ENCODE assay signal across 9 mouse cellular contexts in genomic region chr15:82236565-82236964, GRCm38 (mm10). TPM values are rescaled to one million over a fixed set of nuclear protein-coding genes. Genes with fewer than 3 reads are reported as not detected.
DNase-seq lines count a peak whose midpoint lies in the region; ATAC-seq and TF ChIP-seq lines count a peak whose summit lies in the region.
"Had no signal": no experiment of that assay in that cellular context is flagged by ENCODE, and none has a peak within 500 bp of the region (broad histone marks: within the 10 kb centered on the region; RNA-seq: fewer than 3 reads in every experiment).

No protein-coding gene starts in this region.

- no peaks in the 10 kb centered on the region for H3K4me1 ChIP-seq in heart, postnatal 0 days (ENCODE audit: control insufficient read depth, insufficient read depth)
- peaks cover 23% of the 10 kb centered on the region for H3K4me1 ChIP-seq in liver, embryonic 13.5 days (replicated peaks)
- no peaks in the 10 kb centered on the region for H3K4me1 ChIP-seq in neural tube, embryonic 11.5 days (ENCODE audit: control insufficient read depth, insufficient read depth, low read length)
- H3K4me1 ChIP-seq in stomach, embryonic 15.5 days = no peaks in the 10 kb centered on the region

- no peak for TF ChIP-seq POLR2A in brain, embryonic 14.5 days (IDR thresholded peaks at IDR 0.05; ENCODE audit: borderline replicate concordance, extremely low read depth, insufficient read depth, insufficient read length, poor library complexity, severe bottlenecking)

- H3K27me3 ChIP-seq in heart, postnatal 0 days (ENCODE audit: control insufficient read depth, insufficient read depth, low read length) = peaks cover 2% of the 10 kb centered on the region; the same call in 1 of the 2 replicates
- no peaks in the 10 kb centered on the region for H3K27me3 ChIP-seq in liver, embryonic 13.5 days
- no peaks in the 10 kb centered on the region for H3K27me3 ChIP-seq in neural tube, embryonic 11.5 days (ENCODE audit: control insufficient read depth, insufficient read depth, low read length)
- no peaks in the 10 kb centered on the region for H3K27me3 ChIP-seq in stomach, embryonic 15.5 days (replicated peaks)
- H3K27me3 ChIP-seq: embryonic facial prominence, embryonic 13.5 days had no signal

- TF ChIP-seq EP300 in heart, postnatal 0 days (IDR thresholded peaks at IDR 0.05; ENCODE audit: low read depth) = no peak

- ATAC-seq in heart, postnatal 0 days (ENCODE audit: insufficient read depth, low read depth) = peak; percentile 71
- peak; percentile 53 for ATAC-seq in liver, embryonic 13.5 days (ENCODE audit: low read depth)
- 0 out of 2 replicates have a peak, but pooled peaks have one; percentile 41 for ATAC-seq in neural tube, embryonic 11.5 days (ENCODE audit: insufficient read depth, low FRiP score, low TSS enrichment)
- peak; percentile 65; the same call in 1 of the 2 replicates for ATAC-seq in stomach, embryonic 15.5 days (ENCODE audit: insufficient read depth, low FRiP score, low read depth)

- no peak overlapping the region for H3K27ac ChIP-seq in heart, postnatal 0 days (ENCODE audit: low read depth)
- H3K27ac ChIP-seq in liver, embryonic 13.5 days = no peak overlapping the region
- no peak overlapping the region for H3K27ac ChIP-seq in neural tube, embryonic 11.5 days (ENCODE audit: low read depth, low read length)
- H3K27ac ChIP-seq in stomach, embryonic 15.5 days = no peak overlapping the region
- H3K27ac ChIP-seq: embryonic facial prominence, embryonic 13.5 days had no signal

- peaks cover 13% of the 10 kb centered on the region; the same call in 1 of the 2 replicates for H3K36me3 ChIP-seq in heart, postnatal 0 days (replicated peaks; ENCODE audit: control insufficient read depth, insufficient read depth, low read length)
- peaks cover 40% of the 10 kb centered on the region for H3K36me3 ChIP-seq in liver, embryonic 13.5 days
- no peaks in the 10 kb centered on the region; the same call in 1 of the 2 replicates for H3K36me3 ChIP-seq in neural tube, embryonic 11.5 days (ENCODE audit: control insufficient read depth, insufficient read depth, low read length)
- H3K36me3 ChIP-seq in stomach, embryonic 15.5 days = no peaks in the 10 kb centered on the region

- DNase-seq in CD4-positive, CD25-positive, alpha-beta regulatory T cell, adult 2 months (ENCODE audit: low read depth, low spot score) = peak; percentile 91
- DNase-seq in brain, embryonic 14.5 days (ENCODE audit: low read depth) = peak; percentile 83
- DNase-seq in fibroblast of lung, adult 2 months (ENCODE audit: low read depth) = peak; percentile 26
- peak; percentile 51 for DNase-seq in heart, postnatal 0 days (ENCODE audit: low spot score)
- DNase-seq in kidney, postnatal 25 days = peak; percentile 80 to 85
- peak; percentile 74 for DNase-seq in liver, embryonic 13.5 days
- DNase-seq in neural tube, embryonic 11.5 days (ENCODE audit: low spot score) = peak; percentile 80

- H3K9me3 ChIP-seq in heart, postnatal 0 days (replicated peaks; ENCODE audit: control insufficient read depth, low read length) = no peaks in the 10 kb centered on the region
- no peaks in the 10 kb centered on the region for H3K9me3 ChIP-seq in liver, embryonic 13.5 days (replicated peaks)
- no peaks in the 10 kb centered on the region for H3K9me3 ChIP-seq in neural tube, embryonic 11.5 days (ENCODE audit: control insufficient read depth, low read length)
- H3K9me3 ChIP-seq in stomach, embryonic 15.5 days = no peaks in the 10 kb centered on the region
- H3K9me3 ChIP-seq: embryonic facial prominence, embryonic 13.5 days had no signal

- no peak overlapping the region for H3K4me3 ChIP-seq in heart, postnatal 0 days (ENCODE audit: low read depth, low read length)
- H3K4me3 ChIP-seq in liver, embryonic 13.5 days (replicated peaks) = no peak overlapping the region
- no peak overlapping the region for H3K4me3 ChIP-seq in neural tube, embryonic 11.5 days (ENCODE audit: low read depth, low read length)
- H3K4me3 ChIP-seq in stomach, embryonic 15.5 days (replicated peaks) = no peak overlapping the region
- H3K4me3 ChIP-seq: embryonic facial prominence, embryonic 13.5 days had no signal

- WGBS in heart, postnatal 0 days = 26% methylated on average over 5 of the region's 5 CpGs
- WGBS in liver, embryonic 13.5 days (ENCODE audit: insufficient replicate concordance) = 28% methylated on average over 5 of the region's 5 CpGs
- 20% methylated on average over 5 of the region's 5 CpGs for WGBS in neural tube, embryonic 11.5 days
- 16% methylated on average over 5 of the region's 5 CpGs for WGBS in stomach, embryonic 15.5 days

- H3K9ac ChIP-seq in heart, postnatal 0 days (replicated peaks; ENCODE audit: low read depth, low read length) = no peak overlapping the region
- H3K9ac ChIP-seq in liver, embryonic 13.5 days = no peak overlapping the region
- H3K9ac ChIP-seq in neural tube, embryonic 11.5 days (ENCODE audit: low read length) = no peak overlapping the region
- no peak overlapping the region for H3K9ac ChIP-seq in stomach, embryonic 15.5 days
- H3K9ac ChIP-seq: embryonic facial prominence, embryonic 13.5 days had no signal

- no peak overlapping the region for H3K4me2 ChIP-seq in heart, postnatal 0 days (ENCODE audit: low read depth, low read length)
- H3K4me2 ChIP-seq in liver, embryonic 13.5 days = no peak overlapping the region
- H3K4me2 ChIP-seq in neural tube, embryonic 11.5 days (ENCODE audit: low read depth) = no peak overlapping the region
- no peak overlapping the region for H3K4me2 ChIP-seq in stomach, embryonic 15.5 days
- H3K4me2 ChIP-seq: embryonic facial prominence, embryonic 13.5 days had no signal

- peak; percentile 99 for TF ChIP-seq CTCF in brain, embryonic 14.5 days (IDR thresholded peaks at IDR 0.05; ENCODE audit: borderline replicate concordance, extremely low read depth, insufficient read depth, insufficient read length)
- TF ChIP-seq CTCF in heart, postnatal 0 days (IDR thresholded peaks at IDR 0.05; ENCODE audit: low read depth) = peak; percentile 98

RNA-seq across cellular contexts. Expression of gene Cenpm, which starts 8.0 kb away (rescaled TPM):
- polyA plus RNA-seq in brain, embryonic 14.5 days (2012; rRNA removed) = 16.5 and 26.2 TPM in 2 replicates
- 16.7 and 25.7 TPM in 2 replicates for total RNA-seq in heart, postnatal 0 days (2014; rRNA removed; ENCODE audit: low replicate concordance)
- 22.5 and 25.6 TPM in 2 replicates for polyA plus RNA-seq in heart, postnatal 0 days (2015; fragmentation: Nextera tagmentation; extraction: Ambion mirVana)
- polyA plus RNA-seq in liver, embryonic 13.5 days (2015; fragmentation: Nextera tagmentation; extraction: Ambion mirVana) = 41.7 and 45.6 TPM in 2 replicates
- polyA plus RNA-seq in neural tube, embryonic 11.5 days (2014; fragmentation: Nextera tagmentation; extraction: Ambion mirVana) = 64.4 and 68.7 TPM in 2 replicates
- 51.0 and 57.6 TPM in 2 replicates for polyA plus RNA-seq in stomach, embryonic 15.5 days (2015; fragmentation: Nextera tagmentation; extraction: Ambion mirVana)

RNA-seq across cellular contexts. Expression of gene Tnfrsf13c, which starts 12.4 kb away (rescaled TPM):
- polyA plus RNA-seq in brain, embryonic 14.5 days (2012; rRNA removed) = 0.26 and 0.30 TPM in 2 replicates
- 1.5 TPM in 1 of 2 replicates, not detected in the other for total RNA-seq in heart, postnatal 0 days (2014; rRNA removed; ENCODE audit: low replicate concordance)
- not detected in 2 replicates for polyA plus RNA-seq in heart, postnatal 0 days (2015; fragmentation: Nextera tagmentation; extraction: Ambion mirVana)
- polyA plus RNA-seq in liver, embryonic 13.5 days (2015; fragmentation: Nextera tagmentation; extraction: Ambion mirVana) = 0.38 and 0.87 TPM in 2 replicates
- 0.23 and 0.57 TPM in 2 replicates for polyA plus RNA-seq in neural tube, embryonic 11.5 days (2014; fragmentation: Nextera tagmentation; extraction: Ambion mirVana)
- 0.06 and 0.13 TPM in 2 replicates for polyA plus RNA-seq in stomach, embryonic 15.5 days (2015; fragmentation: Nextera tagmentation; extraction: Ambion mirVana)

RNA-seq across cellular contexts. Expression of gene 1500009C09Rik, which starts 15.6 kb away (rescaled TPM):
- 67.2 and 71.3 TPM in 2 replicates for polyA plus RNA-seq in brain, embryonic 14.5 days (2012; rRNA removed)
- total RNA-seq in heart, postnatal 0 days (2014; rRNA removed; ENCODE audit: low replicate concordance) = not detected in 2 replicates
- polyA plus RNA-seq in heart, postnatal 0 days (2015; fragmentation: Nextera tagmentation; extraction: Ambion mirVana) = not detected in 2 replicates
- not detected in 2 replicates for polyA plus RNA-seq in liver, embryonic 13.5 days (2015; fragmentation: Nextera tagmentation; extraction: Ambion mirVana)
- 0.68 and 0.76 TPM in 2 replicates for polyA plus RNA-seq in neural tube, embryonic 11.5 days (2014; fragmentation: Nextera tagmentation; extraction: Ambion mirVana)
- polyA plus RNA-seq in stomach, embryonic 15.5 days (2015; fragmentation: Nextera tagmentation; extraction: Ambion mirVana) = 0.08 TPM in 1 of 2 replicates, not detected in the other

RNA-seq across cellular contexts. Expression of gene Shisa8, which starts 23.9 kb away (rescaled TPM):
- 1.8 and 3.2 TPM in 2 replicates for polyA plus RNA-seq in brain, embryonic 14.5 days (2012; rRNA removed)
- total RNA-seq in heart, postnatal 0 days (2014; rRNA removed; ENCODE audit: low replicate concordance) = 0.19 and 7.5 TPM in 2 replicates
- polyA plus RNA-seq in heart, postnatal 0 days (2015; fragmentation: Nextera tagmentation; extraction: Ambion mirVana) = 0.07 and 0.23 TPM in 2 replicates
- polyA plus RNA-seq in liver, embryonic 13.5 days (2015; fragmentation: Nextera tagmentation; extraction: Ambion mirVana) = 0.08 and 0.10 TPM in 2 replicates
- 0.30 and 0.46 TPM in 2 replicates for polyA plus RNA-seq in neural tube, embryonic 11.5 days (2014; fragmentation: Nextera tagmentation; extraction: Ambion mirVana)
- polyA plus RNA-seq in stomach, embryonic 15.5 days (2015; fragmentation: Nextera tagmentation; extraction: Ambion mirVana) = 0.19 TPM in 2 replicates

RNA-seq across cellular contexts. Expression of gene Sept3, which starts 38.1 kb away (rescaled TPM):
- 426 and 484 TPM in 2 replicates for polyA plus RNA-seq in brain, embryonic 14.5 days (2012; rRNA removed)
- 1.4 and 4.4 TPM in 2 replicates for total RNA-seq in heart, postnatal 0 days (2014; rRNA removed; ENCODE audit: low replicate concordance)
- polyA plus RNA-seq in heart, postnatal 0 days (2015; fragmentation: Nextera tagmentation; extraction: Ambion mirVana) = 1.4 and 1.5 TPM in 2 replicates
- polyA plus RNA-seq in liver, embryonic 13.5 days (2015; fragmentation: Nextera tagmentation; extraction: Ambion mirVana) = 0.36 and 0.84 TPM in 2 replicates
- polyA plus RNA-seq in neural tube, embryonic 11.5 days (2014; fragmentation: Nextera tagmentation; extraction: Ambion mirVana) = 141 and 142 TPM in 2 replicates
- 10.2 and 12.4 TPM in 2 replicates for polyA plus RNA-seq in stomach, embryonic 15.5 days (2015; fragmentation: Nextera tagmentation; extraction: Ambion mirVana)

Comparison
In these comparisons a context has a peak if more than half of its experiments do, and no peak if none do; other contexts are left out.
1. DNase-seq: peak in every context shown above with its lines; median percentile 91 in CD4-positive, CD25-positive, alpha-beta regulatory T cell, adult 2 months; 83 in brain, embryonic 14.5 days; 82 in kidney, postnatal 25 days; 80 in neural tube, embryonic 11.5 days; 74 in liver, embryonic 13.5 days; 51 in heart, postnatal 0 days; 26 in fibroblast of lung, adult 2 months.
2. RNA of gene 1500009C09Rik, which starts 15.6 kb away (polyA plus RNA-seq): 67.2 to 71.3 TPM in brain, embryonic 14.5 days; 0.68 to 0.76 TPM in neural tube, embryonic 11.5 days, 0.08 TPM in stomach, embryonic 15.5 days, not detected in heart, postnatal 0 days and not detected in liver, embryonic 13.5 days; every median in the first group is over 10 times any median in the second.
3. Peak in every context shown above with its lines, with median percentiles within 50 percentile points of each other: ATAC-seq.